In the genomic region with DNA sequence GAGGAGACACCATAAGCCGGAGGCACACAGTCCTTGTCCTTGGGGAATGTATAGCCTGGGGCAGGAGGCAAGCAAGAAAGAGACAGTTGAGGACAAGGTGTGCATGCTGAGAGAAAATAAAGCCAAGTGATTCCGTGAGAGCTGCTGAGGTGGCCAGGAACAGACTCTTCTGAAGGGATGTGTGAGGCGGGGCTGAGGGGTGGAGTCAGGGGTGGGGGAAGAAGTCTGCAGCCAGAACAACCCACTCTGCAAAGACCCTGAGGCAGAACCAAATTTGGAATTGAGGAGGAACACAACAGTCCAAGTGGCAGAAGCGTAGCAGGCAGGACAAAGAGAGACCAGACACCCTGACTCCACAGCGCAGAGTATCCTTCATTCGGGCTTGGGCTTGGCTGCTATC, we compare ENCODE assay signal across 24 mouse cellular contexts. TPM values are rescaled to one million over a fixed set of nuclear protein-coding genes. Genes with fewer than 3 reads are reported as not detected.
DNase-seq lines count a peak whose midpoint lies in the region; ATAC-seq and TF ChIP-seq lines count a peak whose summit lies in the region.
"Had no signal": no experiment of that assay in that cellular context is flagged by ENCODE, and none has a peak within 500 bp of the region (broad histone marks: within the 10 kb centered on the region; RNA-seq: fewer than 3 reads in every experiment).

No protein-coding gene starts in this region.

- WGBS in lung, embryonic 14.5 days, result 51% methylated on average over 6 of the region's 6 CpGs
- 45% methylated on average over 6 of the region's 6 CpGs for WGBS in intestine, embryonic 15.5 days
- 52% methylated on average over 6 of the region's 6 CpGs for WGBS in stomach, embryonic 15.5 days

- H3K27me3 ChIP-seq in lung, embryonic 14.5 days (ENCODE audit: insufficient read depth, low read length), result no peaks in the 10 kb centered on the region
- H3K27me3 ChIP-seq in intestine, embryonic 15.5 days (replicated peaks), result no peaks in the 10 kb centered on the region
- H3K27me3 ChIP-seq in stomach, embryonic 15.5 days (replicated peaks), result no peaks in the 10 kb centered on the region
- H3K27me3 ChIP-seq: hindbrain, embryonic 12.5 days; neural tube, embryonic 12.5 days had no signal

- H3K4me1 ChIP-seq in lung, embryonic 14.5 days (ENCODE audit: insufficient read depth), result no peaks in the 10 kb centered on the region
- peaks cover 10% of the 10 kb centered on the region for H3K4me1 ChIP-seq in intestine, embryonic 15.5 days (replicated peaks)
- peaks cover 8% of the 10 kb centered on the region; the same call in 1 of the 2 replicates for H3K4me1 ChIP-seq in stomach, embryonic 15.5 days

- TF ChIP-seq CTCF in lung, embryonic 14.5 days (IDR thresholded peaks at IDR 0.05; ENCODE audit: low read depth), result no peak

- H3K4me3 ChIP-seq in lung, embryonic 14.5 days (ENCODE audit: low read depth, low read length), result no peak overlapping the region
- H3K4me3 ChIP-seq in intestine, embryonic 15.5 days (replicated peaks), result no peak overlapping the region
- H3K4me3 ChIP-seq in stomach, embryonic 15.5 days (replicated peaks), result no peak overlapping the region
- H3K4me3 ChIP-seq: hindbrain, embryonic 12.5 days; neural tube, embryonic 12.5 days had no signal

- 0 out of 2 replicates have a peak, but pooled peaks have one; percentile 23 for ATAC-seq in lung, embryonic 14.5 days (ENCODE audit: insufficient read depth)
- peak; percentile 75 for ATAC-seq in intestine, embryonic 15.5 days
- ATAC-seq in stomach, embryonic 15.5 days (ENCODE audit: insufficient read depth, low FRiP score, low read depth), result peak; percentile 41; the same call in 1 of the 2 replicates
- ATAC-seq: activated CD4-positive, CD25-positive, alpha-beta regulatory T cell, adult 4 months; forebrain, embryonic 16.5 days had no signal

- no peak overlapping the region for H3K4me2 ChIP-seq in lung, embryonic 14.5 days
- H3K4me2 ChIP-seq in intestine, embryonic 15.5 days (replicated peaks), result no peak overlapping the region
- no peak overlapping the region for H3K4me2 ChIP-seq in stomach, embryonic 15.5 days
- H3K4me2 ChIP-seq: heart, embryonic 11.5 days; hindbrain, embryonic 12.5 days; midbrain, embryonic 11.5 days; neural tube, embryonic 12.5 days had no signal

- H3K36me3 ChIP-seq in lung, embryonic 14.5 days (ENCODE audit: insufficient read depth), result no peaks in the 10 kb centered on the region
- H3K36me3 ChIP-seq in intestine, embryonic 15.5 days, result no peaks in the 10 kb centered on the region
- H3K36me3 ChIP-seq in stomach, embryonic 15.5 days, result no peaks in the 10 kb centered on the region
- H3K36me3 ChIP-seq: hindbrain, embryonic 12.5 days; neural tube, embryonic 12.5 days had no signal

- H3K27ac ChIP-seq in lung, embryonic 14.5 days (ENCODE audit: low read depth), result peak overlapping the region; percentile 40; the same call in 1 of the 2 replicates
- H3K27ac ChIP-seq in intestine, embryonic 15.5 days, result peak overlapping the region; percentile 78; the same call in 1 of the 2 replicates
- H3K27ac ChIP-seq in stomach, embryonic 15.5 days, result peak overlapping the region; percentile 59
- H3K27ac ChIP-seq: hindbrain, embryonic 12.5 days; macrophage; neural tube, embryonic 12.5 days had no signal

- no peak overlapping the region for H3K9ac ChIP-seq in lung, embryonic 14.5 days
- H3K9ac ChIP-seq in intestine, embryonic 15.5 days, result no peak overlapping the region
- no peak overlapping the region for H3K9ac ChIP-seq in stomach, embryonic 15.5 days
- H3K9ac ChIP-seq: hindbrain, embryonic 12.5 days; neural tube, embryonic 12.5 days had no signal

- DNase-seq in lung, embryonic 14.5 days, result peak; percentile 19
- no peak for DNase-seq in lung, postnatal 36 days
- DNase-seq in ZHBTc4 (ENCODE audit: low read depth, low spot score), result peak; percentile 81
- no peak for DNase-seq in urinary bladder, postnatal 10 days (ENCODE audit: low spot score)
- no peak for DNase-seq in urinary bladder, postnatal 14 days (ENCODE audit: low spot score)
- DNase-seq in right cerebral cortex, adult 2 months (ENCODE audit: low spot score in 2 of 2), result no peak
- DNase-seq: adrenal gland, postnatal 10 days; B cell, adult 2 months; cerebellum, adult 9-10 months; embryo, embryonic 11 days; heart, postnatal 10 days; liver; right cerebral cortex, postnatal 25 days; thymus, postnatal 14 days had no signal

- H3K9me3 ChIP-seq in lung, embryonic 14.5 days (ENCODE audit: low read depth, low read length), result no peaks in the 10 kb centered on the region
- H3K9me3 ChIP-seq in intestine, embryonic 15.5 days, result no peaks in the 10 kb centered on the region
- H3K9me3 ChIP-seq in stomach, embryonic 15.5 days, result no peaks in the 10 kb centered on the region
- H3K9me3 ChIP-seq: hindbrain, embryonic 12.5 days; neural tube, embryonic 12.5 days had no signal

RNA-seq across cellular contexts. Expression of a gene that starts 51.1 kb away (rescaled TPM):
- 0.34 and 0.78 TPM in 2 replicates for polyA plus RNA-seq in lung, embryonic 14.5 days (2014; fragmentation: Nextera tagmentation; extraction: Ambion mirVana)
- 5.1 and 5.2 TPM in 2 replicates for polyA plus RNA-seq in intestine, embryonic 15.5 days (2015; fragmentation: Nextera tagmentation; extraction: Ambion mirVana)
- 3.7 and 3.8 TPM in 2 replicates for polyA plus RNA-seq in stomach, embryonic 15.5 days (2015; fragmentation: Nextera tagmentation; extraction: Ambion mirVana)
- polyA plus RNA-seq: activated CD4-positive, CD25-positive, alpha-beta regulatory T cell, adult 4 months; hindbrain, embryonic 12.5 days; macrophage; midbrain, embryonic 11.5 days; neural tube, embryonic 12.5 days; testis, adult 2 months had no signal

Comparison
In these comparisons a context has a peak if more than half of its experiments do, and no peak if none do; other contexts are left out.
1. DNase-seq: peak in lung, embryonic 14.5 days (single experiment) and ZHBTc4 (single experiment); none in lung, postnatal 36 days (single experiment), urinary bladder, postnatal 10 days (single experiment), urinary bladder, postnatal 14 days (single experiment) and right cerebral cortex, adult 2 months (0 of 2).
2. ATAC-seq: peak in every context shown above with its lines; median percentile 75 in intestine, embryonic 15.5 days; 41 in stomach, embryonic 15.5 days; 23 in lung, embryonic 14.5 days.
3. Peak in every context shown above with its lines, with median percentiles within 50 percentile points of each other: H3K27ac ChIP-seq.